Mouse (Mus musculus) left cerebral cortex, adult 2 months (tissue): ENCODE data around the gene Pnrc1. TPM values are rescaled to one million over a fixed set of nuclear protein-coding genes. Genes with fewer than 3 reads are reported as not detected.
"Not testable (repeated sequence)": the region's sequence is repeated elsewhere in the genome, so short reads cannot be mapped to it uniquely, and the experiment has no call there.

Experiments used
- DNase-seq, 2 experiments: peaks; one replicate each; pipeline ENCODE4 v3.0.0; 2021 to 2022; ENCODE audit warnings: low spot score in 2 of 2, mixed read lengths in 1 of 2; ENCODE audit errors: extremely low spot score in 1 of 2
- H3K27ac ChIP-seq: fragments of 200-600 bp; 2 replicates; pipeline ENCODE4 v1.8.1; 2022
- H3K4me3 ChIP-seq: fragments of 200-600 bp; 2 replicates; pipeline ENCODE4 v1.8.1; 2022
- CTCF ChIP-seq: fragments of 200-600 bp; IDR thresholded peaks from 2 replicates; pipeline ENCODE4 v1.8.1; 2022; ENCODE audit warnings: antibody characterized with exemption, mild to moderate bottlenecking, moderate library complexity
- intact Hi-C: fragments of 180-260 bp; cut with DNase I; formaldehyde crosslinking; loops from one replicate; pipeline ENCODE4 v1.15.1; 2025
- long read RNA-seq, 2 experiments: library from polyadenylated mRNA; stranded (forward); transcript quantifications; one replicate each; pipeline ENCODE4 v2.0.0; 2021; ENCODE audit warnings: borderline mapping rate in 2 of 2
- total RNA-seq, 2 experiments: library from RNA; stranded (reverse); gene quantifications; 2 replicates each; pipeline ENCODE4 v1.2.3; 2021

The Pnrc1 gene
- total RNA-seq = 100 to 1,000 TPM; 152 to 156 TPM
- long read RNA-seq, experiment 1, transcript Pnrc1-201 (2 exons, 1,648 nt) = major isoform, 22 of 23 reads
- long read RNA-seq, experiment 1, partial matches to known transcripts = 0 of 23 reads
- long read RNA-seq, experiment 1, other reads (novel, unspliced or antisense) = 1 of 23 reads
- long read RNA-seq, experiment 2, transcript Pnrc1-201 (2 exons, 1,648 nt) = major isoform, 27 of 30 reads
- long read RNA-seq, experiment 2, partial matches to known transcripts = 0 of 30 reads
- long read RNA-seq, experiment 2, other reads (novel, unspliced or antisense) = 2 of 30 reads

DNA sequence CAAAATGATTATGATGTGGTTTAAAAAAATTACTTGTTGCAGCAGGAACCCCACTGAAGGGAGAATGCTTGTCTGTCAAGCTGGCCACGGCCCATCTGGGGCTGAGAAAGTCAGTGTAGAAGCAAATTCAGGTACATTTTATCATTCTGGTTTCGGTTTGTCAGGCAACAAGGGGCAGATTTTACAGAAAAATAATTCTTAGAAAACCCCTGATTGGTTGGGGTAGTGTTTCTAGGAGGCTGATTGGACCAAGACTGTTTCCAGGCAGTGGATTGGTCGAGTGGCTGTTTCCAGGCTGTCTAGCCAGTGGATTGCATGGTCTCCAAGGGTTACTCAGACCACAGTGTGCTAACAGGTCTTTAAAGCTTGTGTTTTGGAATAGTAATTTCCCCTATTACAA lies at the start of gene Pnrc1:
Gene Pnrc1 (minus strand): TSS at position 162 of the 400 bp plus-strand sequence.
- no peak for TF ChIP-seq CTCF
- peak within 1 kb of the TSS; percentile 44 for H3K4me3 ChIP-seq
- no peak within 1 kb of the TSS for H3K27ac ChIP-seq
- intact Hi-C loops = loop anchor here (10.0 kb wide), 1 partner anchor 255 kb away; the partner anchor contains the start of gene Ube2j1
- no peak for DNase-seq

DNA sequence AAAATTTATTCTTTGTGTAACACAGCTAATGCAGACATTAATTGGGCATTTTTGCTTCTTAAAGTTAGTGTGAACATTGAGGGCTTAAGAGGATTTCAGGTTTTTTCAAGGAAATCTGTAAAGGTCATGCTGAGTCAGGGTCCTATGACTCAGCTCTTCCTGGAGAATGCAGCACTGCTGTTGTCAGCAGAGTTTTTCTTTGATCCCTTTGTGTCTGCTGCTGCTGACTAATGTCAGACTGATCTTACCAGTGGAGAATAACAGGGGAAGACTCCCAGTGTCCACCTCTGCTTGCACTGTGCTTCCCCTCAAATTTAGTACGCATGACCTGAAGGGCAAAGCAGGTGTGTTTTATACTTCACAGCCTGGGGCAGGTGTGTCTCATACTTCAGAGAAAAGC lies 48.0 kb upstream of the Pnrc1 start:
- intact Hi-C loops = no loop called here
- no peak for TF ChIP-seq CTCF
- no peak overlapping the region for H3K4me3 ChIP-seq
- DNase-seq = no peak
- no peak overlapping the region for H3K27ac ChIP-seq

DNA sequence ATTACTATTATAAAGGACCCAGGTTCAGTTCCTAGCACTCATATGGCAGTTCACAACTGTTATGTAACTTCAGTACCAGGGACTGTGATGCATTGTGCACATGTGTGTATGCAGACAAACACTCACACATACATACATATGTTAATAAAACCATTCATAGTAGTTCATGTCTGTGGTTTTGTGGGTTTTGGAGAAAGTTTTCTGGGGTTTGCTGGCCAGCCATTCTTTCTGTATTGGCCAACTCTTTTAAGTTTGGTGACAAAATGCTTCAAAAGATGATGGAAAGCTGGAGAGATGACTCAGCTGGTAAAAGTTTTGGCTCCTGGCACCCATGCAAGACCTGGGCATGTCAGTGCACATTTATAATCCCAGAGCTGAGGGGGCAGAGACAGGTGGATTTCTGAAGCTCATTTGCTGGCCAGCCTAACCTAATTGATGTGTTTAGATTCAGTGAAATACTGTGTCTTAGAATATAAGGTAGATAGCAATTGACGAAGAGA lies 43.0 kb upstream of the Pnrc1 start:
- H3K4me3 ChIP-seq = no peak overlapping the region
- H3K27ac ChIP-seq = no peak overlapping the region
- no peak for DNase-seq
- TF ChIP-seq CTCF = no peak
- intact Hi-C loops = no loop called here

DNA sequence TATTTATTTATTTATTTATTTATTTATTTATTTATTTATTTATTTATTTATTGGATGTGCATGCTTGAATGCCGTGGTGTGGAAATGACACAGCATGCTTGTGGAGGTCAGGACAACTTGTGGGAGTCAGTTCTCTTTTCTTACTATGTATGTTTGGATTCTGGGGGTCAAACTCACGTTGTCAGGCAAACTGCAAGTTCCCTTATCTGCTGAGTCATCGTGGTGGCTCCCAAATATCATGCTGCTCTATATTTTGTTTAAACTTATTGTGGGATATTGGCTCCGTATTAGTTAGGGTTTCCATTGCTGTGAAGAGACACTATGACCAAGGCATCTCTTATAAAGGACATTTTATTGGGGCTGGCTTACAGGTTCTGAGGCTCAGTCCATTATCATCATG lies 41.2 kb upstream of the Pnrc1 start:
- Histone ChIP-seq H3K27ac (no peak overlapping the region), H3K4me3 (no peak overlapping the region)
- no peak for TF ChIP-seq CTCF
- intact Hi-C loops = no loop called here
- DNase-seq = no peak

DNA sequence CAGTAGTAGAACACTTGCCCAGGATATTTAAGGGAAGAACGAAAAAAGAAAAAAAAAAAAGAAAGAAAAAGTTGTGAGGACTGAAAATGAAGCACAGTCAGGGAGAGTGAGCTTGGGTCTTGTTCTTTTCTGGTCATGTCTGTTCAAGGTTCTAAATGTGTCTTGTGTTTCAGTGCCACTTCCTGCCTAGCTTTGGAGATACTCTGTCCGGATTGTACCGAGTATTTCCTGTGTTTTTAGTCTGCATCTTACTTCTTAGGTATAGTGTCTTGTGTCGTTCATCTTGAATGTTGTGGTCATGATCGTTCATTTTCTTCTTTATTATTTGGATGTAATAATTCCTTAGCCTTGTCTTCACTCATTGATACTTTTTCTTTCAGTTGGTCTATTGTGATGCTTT lies 25.9 kb upstream of the Pnrc1 start:
- intact Hi-C loops = no loop called here
- DNase-seq = no peak
- no peak overlapping the region for H3K4me3 ChIP-seq
- H3K27ac ChIP-seq = no peak overlapping the region
- TF ChIP-seq CTCF = no peak

DNA sequence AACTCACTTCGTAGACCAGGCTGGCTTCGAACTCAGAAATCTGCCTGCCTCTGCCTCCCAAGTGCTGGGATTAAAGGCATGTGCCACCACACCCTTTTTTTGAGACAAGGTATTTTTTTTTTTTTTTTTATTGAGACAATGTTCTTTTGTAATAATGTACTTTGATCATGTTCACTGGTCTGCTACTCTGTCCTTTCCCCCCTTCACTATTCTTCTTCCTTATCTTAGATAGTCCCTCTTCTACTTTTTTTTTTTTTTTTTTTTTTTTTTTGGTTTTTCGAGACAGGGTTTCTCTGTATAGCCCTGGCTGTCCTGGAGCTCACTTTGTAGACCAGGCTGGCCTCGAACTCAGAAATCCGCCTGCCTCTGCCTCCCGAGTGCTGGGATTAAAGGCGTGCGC lies 24.2 kb upstream of the Pnrc1 start:
- H3K4me3 ChIP-seq, DNase-seq, H3K27ac ChIP-seq, intact Hi-C loops: not testable (repeated sequence)

DNA sequence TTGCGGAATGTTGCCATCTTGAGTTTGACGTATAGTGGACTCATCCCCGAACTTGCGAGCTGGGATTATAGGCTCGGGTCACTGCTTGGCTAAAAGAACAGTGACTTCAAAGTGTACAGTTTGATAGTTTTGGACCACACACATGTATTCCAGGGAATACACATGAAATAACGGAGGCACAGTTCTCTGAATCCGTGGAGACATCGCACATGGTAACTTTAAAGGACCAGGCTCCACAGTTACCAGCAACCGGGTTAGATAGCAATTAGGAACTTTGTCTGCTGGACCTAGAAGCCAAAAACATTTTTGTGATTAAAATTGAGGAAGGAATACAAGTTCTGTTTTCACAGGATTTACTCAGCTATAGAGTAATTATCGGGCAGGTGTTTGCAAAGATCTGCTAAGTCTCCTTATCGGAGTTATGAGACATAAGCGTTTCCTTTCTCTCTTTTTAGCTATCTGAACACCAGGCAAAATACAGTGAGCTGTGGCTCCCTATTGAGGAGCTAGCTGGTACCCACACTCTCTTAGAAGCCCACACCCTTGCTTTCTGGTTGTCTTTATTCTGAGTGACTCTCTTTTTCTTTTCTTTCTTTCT lies 21.0 kb upstream of the Pnrc1 start:
- peak overlapping the region; percentile 80 for H3K4me3 ChIP-seq
- DNase-seq = no peak
- TF ChIP-seq CTCF = no peak
- no peak overlapping the region; the same call in 1 of the 2 replicates for H3K27ac ChIP-seq
- intact Hi-C loops = no loop called here

DNA sequence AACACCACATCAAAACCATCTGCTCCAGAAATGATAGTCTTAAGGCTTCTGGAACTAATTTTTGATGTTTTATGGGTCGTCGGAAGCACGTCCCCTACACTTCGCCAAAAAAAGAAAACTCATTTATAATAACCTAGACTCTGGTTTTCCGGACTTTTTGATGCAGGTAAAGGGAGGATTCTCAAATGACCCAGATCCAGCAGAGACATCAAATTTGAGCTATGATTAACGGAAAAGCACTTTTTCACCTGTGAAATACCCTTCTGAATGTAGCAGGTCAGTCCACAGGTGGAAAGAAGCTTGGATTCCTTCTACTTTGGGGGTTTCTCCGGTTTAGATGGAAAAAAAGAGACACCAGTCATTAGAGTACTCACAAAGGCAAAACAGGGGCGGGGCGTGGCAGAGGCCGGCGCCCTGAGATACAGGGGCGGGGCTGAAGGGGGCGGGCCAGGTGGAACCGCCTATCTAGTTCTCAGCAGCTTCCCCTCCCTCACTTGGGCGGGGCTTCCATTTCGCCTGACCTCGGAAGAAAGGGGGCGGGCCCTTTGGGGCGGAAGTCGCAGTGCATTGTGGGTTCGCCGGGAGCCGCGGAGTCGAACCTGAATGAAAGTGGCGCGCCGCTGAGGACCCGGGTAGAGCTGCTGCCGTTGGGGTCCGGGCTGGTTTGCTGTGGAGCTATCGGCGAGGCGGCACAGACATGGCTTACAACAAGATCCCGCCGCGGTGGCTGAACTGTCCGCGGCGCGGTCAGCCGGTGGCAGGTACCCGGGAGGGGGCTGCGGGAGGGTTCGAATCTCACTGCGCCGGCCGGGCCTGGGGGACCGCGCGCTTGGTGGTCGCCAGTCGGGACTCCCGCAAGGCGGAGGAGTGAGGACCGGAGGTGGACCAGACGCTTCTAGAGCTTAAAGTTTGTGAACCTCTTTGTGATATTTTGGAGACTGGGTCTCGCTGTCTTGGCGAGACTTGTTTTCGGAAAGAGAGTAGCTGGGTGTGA lies 20.1 kb upstream of the Pnrc1 start, which contains the start of gene Rngtt:
Gene Rngtt (plus strand): TSS at position 548 of the 994 bp plus-strand sequence.
- peak within 1 kb of the TSS; percentile 80 for H3K4me3 ChIP-seq
- peak within 1 kb of the TSS; percentile 40; the same call in 1 of the 2 replicates for H3K27ac ChIP-seq
- peak; percentile 93 to 94 for DNase-seq
- intact Hi-C loops = no loop called here
- no peak; the same call in 1 of the 2 replicates for TF ChIP-seq CTCF

DNA sequence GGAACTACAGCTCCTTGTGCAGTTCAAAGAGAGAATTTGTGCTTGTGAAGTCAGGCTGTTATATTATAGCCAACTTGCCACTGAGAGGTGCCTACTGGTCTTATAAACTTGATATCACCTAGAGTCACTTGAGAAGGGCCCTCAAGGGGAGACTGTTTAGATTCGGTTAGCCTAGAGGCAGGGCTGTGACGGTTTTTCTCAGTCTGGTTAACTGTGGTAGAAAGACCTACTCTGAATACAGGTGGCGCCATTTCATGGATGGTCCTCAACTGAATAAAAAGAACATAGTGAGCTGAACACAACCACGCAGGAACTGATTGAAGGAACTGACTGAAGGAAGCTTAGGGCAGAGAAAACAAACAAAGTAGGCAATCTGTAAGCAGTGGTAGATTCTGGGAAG lies 17.2 kb upstream of the Pnrc1 start:
- TF ChIP-seq CTCF = no peak; the same call in 1 of the 2 replicates
- DNase-seq = no peak
- Histone ChIP-seq H3K4me3 (no peak overlapping the region), H3K27ac (no peak overlapping the region)
- intact Hi-C loops = no loop called here

DNA sequence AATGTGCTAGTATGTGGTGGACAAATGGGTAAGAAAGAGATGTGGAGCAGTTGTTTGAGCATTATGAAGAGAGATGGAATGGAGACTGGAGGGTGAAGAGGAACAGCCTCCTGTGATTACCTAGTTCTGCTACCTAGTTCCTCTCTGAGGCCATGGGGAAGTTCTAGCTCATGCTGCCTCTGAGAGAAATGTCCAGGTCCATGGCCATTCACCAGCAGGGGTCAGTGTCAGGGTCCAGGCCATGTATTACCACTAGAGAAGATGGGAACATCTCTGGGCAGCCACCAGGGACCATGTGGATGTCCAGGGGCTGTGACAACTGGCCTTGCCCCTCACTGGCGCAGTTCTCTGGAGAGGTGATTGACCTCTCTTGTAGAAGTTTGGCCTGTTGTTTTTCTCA lies 13.1 kb upstream of the Pnrc1 start:
- no peak overlapping the region for H3K27ac ChIP-seq
- no peak overlapping the region for H3K4me3 ChIP-seq
- DNase-seq = no peak
- intact Hi-C loops = no loop called here
- no peak for TF ChIP-seq CTCF

DNA sequence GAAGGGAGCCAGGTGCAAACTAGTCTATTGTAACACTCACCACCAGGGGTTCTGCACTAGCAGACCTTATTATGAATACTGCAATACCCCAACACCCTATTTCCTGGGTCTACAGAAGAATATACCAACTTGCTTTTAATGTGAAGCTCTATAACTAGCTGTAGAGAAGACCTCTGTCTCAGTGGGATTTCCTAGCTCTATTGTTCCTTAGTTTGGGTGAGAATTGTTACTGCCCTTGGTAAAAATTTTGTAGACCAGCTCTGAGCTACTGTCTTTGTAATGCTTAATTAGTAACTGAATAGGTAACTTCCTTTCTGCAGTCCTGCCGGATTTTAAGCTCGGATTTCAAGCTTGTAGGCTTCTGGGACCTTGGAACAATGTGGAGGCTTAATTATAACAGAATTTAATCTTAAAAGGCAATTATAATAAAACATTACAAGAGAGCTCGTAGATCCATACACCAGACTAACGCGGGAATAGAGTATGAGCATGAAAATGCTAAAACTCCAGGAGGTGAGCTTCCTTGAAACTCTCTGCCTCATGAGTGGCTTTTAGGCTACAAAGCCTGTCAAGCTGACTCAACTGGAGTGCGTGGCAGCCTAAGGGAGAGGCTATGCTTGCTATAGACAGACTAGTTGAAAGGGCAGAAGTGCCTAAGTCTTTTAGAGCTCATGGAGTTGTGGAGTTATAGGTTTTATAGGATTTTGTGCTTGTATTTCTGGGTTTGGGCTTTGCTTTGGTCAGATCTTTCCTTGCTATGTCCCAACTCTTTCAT lies 11.1 kb upstream of the Pnrc1 start:
- intact Hi-C loops, H3K27ac ChIP-seq, DNase-seq, H3K4me3 ChIP-seq: not testable (repeated sequence)
